Mouse (Mus musculus) lung, postnatal 0 days (tissue): ENCODE measurements at regions not wholly inside any gene's neighbourhood (a gene's known extent, or its start where the extent isn't known, plus 50 kb on each side); places are given as distances from the start of the nearest gene placed in this dataset.

Experiments
- CTCF ChIP-seq: IDR thresholded peaks from 2 replicates; pipeline ENCODE4 v1.5.1; 2016; ENCODE audit warnings: antibody characterized with exemption, mild to moderate bottlenecking
- EP300 ChIP-seq: IDR thresholded peaks from 2 replicates; pipeline ENCODE4 v1.6.1; 2016; ENCODE audit warnings: antibody characterized with exemption, mild to moderate bottlenecking, control low read depth

DNA sequence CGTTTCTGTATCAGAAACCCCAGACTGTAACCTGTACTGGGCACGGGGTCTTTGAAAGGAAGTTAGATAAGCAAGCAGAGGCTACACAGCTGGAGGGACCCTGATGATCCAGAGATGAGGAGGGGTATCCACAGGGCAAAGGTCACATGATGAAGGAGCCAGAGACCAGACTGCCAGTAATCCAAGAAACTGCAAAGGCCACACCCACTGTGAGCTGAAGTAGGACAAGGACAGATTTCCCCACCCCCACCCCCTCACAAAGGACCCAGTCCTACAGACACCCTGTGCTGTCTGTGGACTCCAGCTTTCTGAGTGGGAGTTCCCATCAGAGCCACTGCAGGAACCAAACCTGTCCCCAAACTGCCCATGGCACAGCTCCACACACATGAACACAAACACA is 124.9 kb upstream of the A430005L14Rik start:
- TF ChIP-seq EP300 (no peak), CTCF (no peak)
